Mouse (Mus musculus) lung, postnatal 0 days (tissue): ENCODE measurements around the gene Runx3.

Experiments
- CTCF ChIP-seq: IDR thresholded peaks from 2 replicates; pipeline ENCODE4 v1.5.1; 2016; ENCODE audit warnings: antibody characterized with exemption, mild to moderate bottlenecking
- EP300 ChIP-seq: IDR thresholded peaks from 2 replicates; pipeline ENCODE4 v1.6.1; 2016; ENCODE audit warnings: antibody characterized with exemption, mild to moderate bottlenecking, control low read depth

GRCm38 (mm10) chr4:135191604-135192003 lies 71.2 kb downstream of the Runx3 start:
- TF ChIP-seq CTCF (no peak), EP300 (no peak)
